Mouse (Mus musculus) left cerebral cortex, adult 11 months (tissue): ENCODE results near the gene Cnnm2.

Source experiments
- DNase-seq: peaks from one replicate; pipeline ENCODE4 v3.0.0; 2022; ENCODE audit warnings: low spot score

Cnnm2 gene

DNA sequence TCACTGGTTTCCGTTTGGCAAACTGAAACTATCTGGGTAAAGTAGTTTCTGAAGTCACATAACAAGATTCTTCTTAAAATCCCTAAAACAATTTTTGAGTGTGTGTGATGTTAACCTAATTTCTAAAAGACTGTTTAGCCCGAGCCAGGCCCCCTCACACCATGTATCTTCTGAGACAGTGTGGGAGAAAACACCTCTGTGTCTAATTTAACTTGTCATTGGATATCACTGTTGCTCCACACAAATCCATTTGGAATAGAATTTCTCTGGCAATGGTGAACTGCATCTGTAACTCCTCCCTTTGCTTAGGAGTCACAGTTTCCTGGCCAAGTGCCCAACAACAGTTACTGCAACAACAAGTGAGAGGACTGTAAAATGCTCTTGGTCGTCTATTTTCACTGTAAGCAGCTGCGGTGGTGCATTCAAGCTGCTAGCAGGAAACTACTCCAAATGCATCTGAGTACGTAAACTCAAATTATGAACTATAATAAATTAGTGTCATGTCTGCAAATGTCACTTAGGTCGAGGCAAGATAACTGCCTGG lies 167.7 kb downstream of the Cnnm2 start:
- no peak for DNase-seq
